Mouse (Mus musculus): Measurements from ENCODE around the gene Tapt1. TPM values are rescaled to one million over a fixed set of nuclear protein-coding genes. Genes with fewer than 3 reads are reported as not detected.
A peak's percentile ranks its signal among the peaks of the same experiment; 100 is the strongest.

The Tapt1 gene
- polyA plus RNA-seq, 1 experiment: 22.5 TPM

GRCm38 (mm10) chr5:44228323-44228722 is 1.9 kb upstream of the Tapt1 start:
- Histone ChIP-seq H3K4me3 (ENCODE audit: low read depth, low read length) (no peak overlapping the region), H3K9ac (ENCODE audit: low read depth, poor library complexity, severe bottlenecking) (no peak overlapping the region), H3K27ac (ENCODE audit: insufficient read depth, low read length) (no peak overlapping the region), H3K4me1 (ENCODE audit: control insufficient read depth, insufficient read depth, low read length) (peaks cover 3% of the 10 kb centered on the region), H3K36me3 (ENCODE audit: control insufficient read depth, insufficient read depth, low read length, poor library complexity, severe bottlenecking) (no peaks in the 10 kb centered on the region), H3K27me3 (ENCODE audit: control insufficient read depth, insufficient read depth, low read length, poor library complexity, severe bottlenecking) (no peaks in the 10 kb centered on the region), H3K9me3 (replicated peaks; ENCODE audit: control insufficient read depth, insufficient read depth, low read length, poor library complexity, severe bottlenecking) (no peaks in the 10 kb centered on the region)
- TF ChIP-seq EP300 (IDR thresholded peaks at IDR 0.05; ENCODE audit: insufficient read depth, low read depth, low read length) (no peak), CTCF (IDR thresholded peaks at IDR 0.05; ENCODE audit: low read depth, low read length) (no peak), POLR2A (IDR thresholded peaks at IDR 0.05; ENCODE audit: insufficient read depth, low read length) (no peak)

GRCm38 (mm10) chr5:44227462-44227840 is 1.0 kb upstream of the Tapt1 start:
- Histone ChIP-seq H3K27ac (ENCODE audit: insufficient read depth, low read length) (peak overlapping the region; percentile 18), H3K4me1 (ENCODE audit: control insufficient read depth, insufficient read depth, low read length) (peaks cover 5% of the 10 kb centered on the region), H3K27me3 (ENCODE audit: control insufficient read depth, insufficient read depth, low read length, poor library complexity, severe bottlenecking) (no peaks in the 10 kb centered on the region), H3K4me3 (ENCODE audit: low read depth, low read length) (peak overlapping the region; percentile 90), H3K9ac (ENCODE audit: low read depth, poor library complexity, severe bottlenecking) (peak overlapping the region; percentile 99), H3K9me3 (replicated peaks; ENCODE audit: control insufficient read depth, insufficient read depth, low read length, poor library complexity, severe bottlenecking) (no peaks in the 10 kb centered on the region), H3K36me3 (ENCODE audit: control insufficient read depth, insufficient read depth, low read length, poor library complexity, severe bottlenecking) (no peaks in the 10 kb centered on the region)
- TF ChIP-seq CTCF (IDR thresholded peaks at IDR 0.05; ENCODE audit: low read depth, low read length) (no peak), EP300 (IDR thresholded peaks at IDR 0.05; ENCODE audit: insufficient read depth, low read depth, low read length) (no peak), POLR2A (IDR thresholded peaks at IDR 0.05; ENCODE audit: insufficient read depth, low read length) (no peak)

GRCm38 (mm10) chr5:44225911-44226520 is 410 bp downstream of the Tapt1 start:
- H3K4me1 ChIP-seq (ENCODE audit: control insufficient read depth, insufficient read depth, low read length): peaks cover 5% of the 10 kb centered on the region
- H3K36me3 ChIP-seq (ENCODE audit: control insufficient read depth, insufficient read depth, low read length, poor library complexity, severe bottlenecking): no peaks in the 10 kb centered on the region
- peak overlapping the region; percentile 99 for H3K9ac ChIP-seq (ENCODE audit: low read depth, poor library complexity, severe bottlenecking)
- H3K27ac ChIP-seq (ENCODE audit: insufficient read depth, low read length): no peak overlapping the region
- no peaks in the 10 kb centered on the region for H3K9me3 ChIP-seq (replicated peaks; ENCODE audit: control insufficient read depth, insufficient read depth, low read length, poor library complexity, severe bottlenecking)
- H3K27me3 ChIP-seq (ENCODE audit: control insufficient read depth, insufficient read depth, low read length, poor library complexity, severe bottlenecking): no peaks in the 10 kb centered on the region
- peak overlapping the region; percentile 82 for H3K4me3 ChIP-seq (ENCODE audit: low read depth, low read length)
- TF ChIP-seq EP300 (IDR thresholded peaks at IDR 0.05; ENCODE audit: insufficient read depth, low read depth, low read length): no peak
- no peak for TF ChIP-seq POLR2A (IDR thresholded peaks at IDR 0.05; ENCODE audit: insufficient read depth, low read length)
- no peak for TF ChIP-seq CTCF (IDR thresholded peaks at IDR 0.05; ENCODE audit: low read depth, low read length)

GRCm38 (mm10) chr5:44224916-44225600 is 1.4 kb downstream of the Tapt1 start:
- Histone ChIP-seq H3K9ac (ENCODE audit: low read depth, poor library complexity, severe bottlenecking) (peak overlapping the region; percentile 99; the same call in 1 of the 2 replicates), H3K4me3 (ENCODE audit: low read depth, low read length) (no peak overlapping the region), H3K36me3 (ENCODE audit: control insufficient read depth, insufficient read depth, low read length, poor library complexity, severe bottlenecking) (no peaks in the 10 kb centered on the region), H3K27ac (ENCODE audit: insufficient read depth, low read length) (no peak overlapping the region), H3K27me3 (ENCODE audit: control insufficient read depth, insufficient read depth, low read length, poor library complexity, severe bottlenecking) (no peaks in the 10 kb centered on the region), H3K4me1 (ENCODE audit: control insufficient read depth, insufficient read depth, low read length) (peaks cover 5% of the 10 kb centered on the region), H3K9me3 (replicated peaks; ENCODE audit: control insufficient read depth, insufficient read depth, low read length, poor library complexity, severe bottlenecking) (no peaks in the 10 kb centered on the region)
- no peak for TF ChIP-seq POLR2A (IDR thresholded peaks at IDR 0.05; ENCODE audit: insufficient read depth, low read length)
- no peak for TF ChIP-seq CTCF (IDR thresholded peaks at IDR 0.05; ENCODE audit: low read depth, low read length)
- no peak for TF ChIP-seq EP300 (IDR thresholded peaks at IDR 0.05; ENCODE audit: insufficient read depth, low read depth, low read length)

- peaks cover 5% of the 10 kb centered on the region for H3K4me1 ChIP-seq (ENCODE audit: control insufficient read depth, insufficient read depth, low read length)
- no peak for TF ChIP-seq CTCF (IDR thresholded peaks at IDR 0.05; ENCODE audit: low read depth, low read length)
- no peak for TF ChIP-seq POLR2A (IDR thresholded peaks at IDR 0.05; ENCODE audit: insufficient read depth, low read length)
- no peak for TF ChIP-seq EP300 (IDR thresholded peaks at IDR 0.05; ENCODE audit: insufficient read depth, low read depth, low read length)
- H3K27me3 ChIP-seq (ENCODE audit: control insufficient read depth, insufficient read depth, low read length, poor library complexity, severe bottlenecking): no peaks in the 10 kb centered on the region
- no peaks in the 10 kb centered on the region for H3K36me3 ChIP-seq (ENCODE audit: control insufficient read depth, insufficient read depth, low read length, poor library complexity, severe bottlenecking)
- no peak overlapping the region for H3K27ac ChIP-seq (ENCODE audit: insufficient read depth, low read length)
- no peak overlapping the region for H3K4me3 ChIP-seq (ENCODE audit: low read depth, low read length)
- H3K9me3 ChIP-seq (replicated peaks; ENCODE audit: control insufficient read depth, insufficient read depth, low read length, poor library complexity, severe bottlenecking): no peaks in the 10 kb centered on the region
- H3K9ac ChIP-seq (ENCODE audit: low read depth, poor library complexity, severe bottlenecking): no peak overlapping the region
Observed at GRCm38 (mm10) chr5:44224251-44224650, 2.2 kb downstream of the Tapt1 start.

- Histone ChIP-seq H3K27ac (ENCODE audit: insufficient read depth, low read length) (no peak overlapping the region), H3K36me3 (ENCODE audit: control insufficient read depth, insufficient read depth, low read length, poor library complexity, severe bottlenecking) (no peaks in the 10 kb centered on the region), H3K4me1 (ENCODE audit: control insufficient read depth, insufficient read depth, low read length) (peaks cover 5% of the 10 kb centered on the region), H3K4me3 (ENCODE audit: low read depth, low read length) (no peak overlapping the region), H3K9ac (ENCODE audit: low read depth, poor library complexity, severe bottlenecking) (no peak overlapping the region), H3K27me3 (ENCODE audit: control insufficient read depth, insufficient read depth, low read length, poor library complexity, severe bottlenecking) (no peaks in the 10 kb centered on the region), H3K9me3 (replicated peaks; ENCODE audit: control insufficient read depth, insufficient read depth, low read length, poor library complexity, severe bottlenecking) (no peaks in the 10 kb centered on the region)
- TF ChIP-seq CTCF (IDR thresholded peaks at IDR 0.05; ENCODE audit: low read depth, low read length) (no peak), EP300 (IDR thresholded peaks at IDR 0.05; ENCODE audit: insufficient read depth, low read depth, low read length) (no peak), POLR2A (IDR thresholded peaks at IDR 0.05; ENCODE audit: insufficient read depth, low read length) (no peak)
Observed at GRCm38 (mm10) chr5:44223341-44223881, 3.0 kb downstream of the Tapt1 start.
